Mouse (Mus musculus) heart, adult 11 months (tissue): Measurements from ENCODE around the gene S100a16.

ENCODE experiments used
- DNase-seq: peaks from one replicate; pipeline ENCODE4 v3.0.0; 2022

The S100a16 gene

GRCm38 (mm10) chr3:90525421-90525820 lies 11.6 kb upstream of the S100a16 start:
- peak; percentile 95 for DNase-seq

- peak; percentile 88 for DNase-seq
These were observed 11.0 kb upstream of the S100a16 start for GRCm38 (mm10) chr3:90526076-90526475.

- DNase-seq = peak; percentile 97
These were observed 10.5 kb upstream of the S100a16 start, which contains the start of gene S100a14 for GRCm38 (mm10) chr3:90526580-90526979. Gene S100a14, plus strand, starts transcription at chr3:90526856.

- DNase-seq = peak; percentile 88
These were observed 9.7 kb upstream of the S100a16 start for GRCm38 (mm10) chr3:90527291-90527873.

- DNase-seq = peak; percentile 52
These were observed 5.3 kb upstream of the S100a16 start for GRCm38 (mm10) chr3:90531713-90532112.

GRCm38 (mm10) chr3:90535446-90535845 lies 1.6 kb upstream of the S100a16 start:
- DNase-seq = peak; percentile 71

- DNase-seq = no peak
These were observed 847 bp downstream of the S100a16 start for GRCm38 (mm10) chr3:90537905-90538296.

GRCm38 (mm10) chr3:90540904-90541303 lies 3.9 kb downstream of the S100a16 start:
- peak; percentile 98 for DNase-seq

- DNase-seq = peak; percentile 88
These were observed 12.8 kb downstream of the S100a16 start for GRCm38 (mm10) chr3:90549676-90550420.

GRCm38 (mm10) chr3:90550421-90550790 lies 13.4 kb downstream of the S100a16 start:
- peak; percentile 8 for DNase-seq

GRCm38 (mm10) chr3:90552231-90552630 lies 15.2 kb downstream of the S100a16 start:
- DNase-seq = peak; percentile 60

- peak; percentile 92 for DNase-seq
These were observed 18.9 kb downstream of the S100a16 start for GRCm38 (mm10) chr3:90555954-90556353.

- peak; percentile 27 for DNase-seq
These were observed 23.1 kb downstream of the S100a16 start, which contains the start of gene S100a3 for GRCm38 (mm10) chr3:90560008-90560628. Gene S100a3, plus strand, starts transcription at chr3:90560578.

- peak; percentile 96 for DNase-seq
These were observed 37.6 kb downstream of the S100a16 start for GRCm38 (mm10) chr3:90574691-90575090.

- DNase-seq = no peak
These were observed 38.3 kb downstream of the S100a16 start for GRCm38 (mm10) chr3:90575320-90575719.

GRCm38 (mm10) chr3:90576351-90577001 lies 39.4 kb downstream of the S100a16 start:
- DNase-seq = peak; percentile 68

- peak; percentile 76 for DNase-seq
These were observed 42.4 kb downstream of the S100a16 start for GRCm38 (mm10) chr3:90579433-90579832.

- peak; percentile 55 for DNase-seq
These were observed 44.1 kb downstream of the S100a16 start for GRCm38 (mm10) chr3:90581141-90581540.

GRCm38 (mm10) chr3:90582156-90582555 lies 45.1 kb downstream of the S100a16 start:
- DNase-seq = peak; percentile 73

- DNase-seq = peak; percentile 79
These were observed 45.5 kb downstream of the S100a16 start for GRCm38 (mm10) chr3:90582556-90582955.

- DNase-seq = peak; percentile 98
These were observed 46.8 kb downstream of the S100a16 start for GRCm38 (mm10) chr3:90583893-90584292.

GRCm38 (mm10) chr3:90585595-90585994 lies 48.5 kb downstream of the S100a16 start:
- DNase-seq = peak; percentile 94

GRCm38 (mm10) chr3:90586016-90586643 lies 49.1 kb downstream of the S100a16 start:
- DNase-seq = peak; percentile 92
